Mouse (Mus musculus): ENCODE results near the gene Alox12. TPM values are rescaled to one million over a fixed set of nuclear protein-coding genes. Genes with fewer than 3 reads are reported as not detected.

Alox12 gene
- total RNA-seq, 2 experiments from 2014 or later: 1.6 to 1.9 TPM

DNA sequence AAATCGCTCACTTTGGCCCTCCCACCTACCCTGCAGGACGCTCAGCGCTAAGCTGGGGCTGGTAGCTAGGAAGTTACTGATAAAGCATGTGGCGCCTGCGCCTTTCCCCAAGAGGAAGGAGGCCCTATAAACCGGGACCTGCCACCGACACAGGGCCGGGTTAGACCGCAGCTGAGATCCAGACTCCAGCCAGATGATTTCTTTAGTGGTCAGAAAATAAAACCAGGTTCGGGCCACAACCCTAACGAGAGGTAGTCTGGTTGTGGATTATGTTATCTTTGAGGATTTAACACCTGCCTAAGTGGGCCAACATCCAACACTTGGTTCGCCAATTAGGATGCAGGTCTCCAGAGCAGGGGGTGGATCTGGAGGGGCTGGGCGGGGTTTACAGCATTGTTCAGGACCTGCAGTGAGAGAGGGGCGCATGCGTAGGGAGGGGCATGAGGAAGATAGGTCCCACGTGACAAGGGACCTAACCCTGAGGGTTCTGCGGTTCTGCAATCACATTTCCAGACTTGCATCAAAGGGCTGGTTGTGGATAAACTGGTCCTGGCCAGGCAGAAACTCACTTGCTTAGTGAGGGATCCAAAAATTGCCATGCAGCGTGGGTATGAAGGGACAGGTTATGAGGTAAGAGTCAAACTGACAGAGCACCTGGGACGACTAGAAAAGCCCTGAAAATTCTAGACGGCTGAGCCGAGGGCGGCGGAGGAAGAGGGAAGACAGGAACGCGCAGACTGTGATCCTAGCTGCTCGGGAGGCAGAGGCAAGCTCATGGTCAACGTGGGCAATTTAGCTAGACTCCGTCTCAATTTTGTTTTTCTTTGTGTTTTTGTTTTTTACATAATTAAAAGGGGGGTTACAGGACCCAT, 34.2 kb downstream of the Alox12 start, which contains the start of gene Slc16a13:
Slc16a13 (minus strand) TSS at position 334 of the 872 bp plus-strand sequence.
- DNase-seq: peak; percentile 93 to 97

- DNase-seq: no peak
Observed at GRCm38 (mm10) chr11:70220323-70220722, 34.8 kb downstream of the Alox12 start.

- no peak for DNase-seq
Observed at GRCm38 (mm10) chr11:70219873-70220272, 35.3 kb downstream of the Alox12 start.

DNA sequence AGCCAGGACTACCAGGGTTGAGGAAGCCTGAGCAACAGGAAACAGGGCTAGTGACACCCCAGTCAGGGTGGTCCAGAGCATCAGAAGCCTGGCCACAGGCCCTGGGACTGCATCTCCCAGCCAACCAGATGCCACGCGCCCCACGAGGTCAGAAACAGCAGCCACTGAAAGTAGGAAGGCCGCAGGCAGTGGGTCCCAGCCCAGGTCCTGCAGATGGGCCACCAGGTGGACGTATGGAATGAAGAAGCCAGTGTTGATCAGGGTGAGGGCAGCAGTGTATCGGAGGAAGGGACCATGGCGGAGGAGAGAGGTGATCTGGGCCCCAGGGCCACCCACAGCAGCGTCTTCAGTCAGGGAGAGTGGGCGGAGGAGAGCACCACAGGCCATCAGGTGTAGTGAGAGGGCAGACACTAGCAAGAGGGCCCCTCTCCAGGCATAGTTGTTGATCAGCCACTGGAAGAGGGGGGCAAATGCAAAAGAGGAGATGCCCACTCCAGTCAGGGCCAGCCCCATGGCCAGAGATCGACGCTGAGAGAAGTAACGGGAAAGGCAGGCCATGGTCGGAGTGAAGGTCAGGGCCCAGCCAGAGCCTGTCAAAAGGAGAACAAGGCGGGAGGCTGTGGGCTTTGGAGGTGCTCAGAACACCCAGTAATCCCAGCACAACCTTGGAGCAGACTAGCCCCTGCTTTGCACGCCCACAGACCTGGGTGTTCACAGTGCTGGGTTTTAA, 36.2 kb downstream of the Alox12 start:
- no peak for DNase-seq

DNA sequence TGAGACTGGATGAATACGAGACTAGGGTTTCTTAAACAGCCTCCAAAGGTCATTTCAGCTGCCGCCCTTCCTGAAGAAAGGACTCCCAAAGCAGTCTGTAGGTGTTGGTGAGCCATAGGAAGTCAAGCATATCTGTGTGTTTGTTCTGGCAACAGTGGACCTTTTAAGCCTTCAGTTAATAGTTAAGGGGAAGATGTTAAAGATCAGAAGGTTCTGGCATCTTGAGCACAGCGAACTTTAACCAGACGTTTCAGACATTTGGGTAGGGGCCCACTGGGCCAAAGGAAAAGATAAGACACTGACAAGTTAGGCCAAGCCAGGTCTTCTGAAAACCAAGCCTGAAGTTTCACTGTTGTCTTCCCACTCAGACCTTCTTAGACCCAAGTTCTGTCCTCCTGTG, 37.1 kb downstream of the Alox12 start:
- no peak for DNase-seq

- no peak for DNase-seq
Observed at GRCm38 (mm10) chr11:70216103-70216502, 39.0 kb downstream of the Alox12 start.

DNA sequence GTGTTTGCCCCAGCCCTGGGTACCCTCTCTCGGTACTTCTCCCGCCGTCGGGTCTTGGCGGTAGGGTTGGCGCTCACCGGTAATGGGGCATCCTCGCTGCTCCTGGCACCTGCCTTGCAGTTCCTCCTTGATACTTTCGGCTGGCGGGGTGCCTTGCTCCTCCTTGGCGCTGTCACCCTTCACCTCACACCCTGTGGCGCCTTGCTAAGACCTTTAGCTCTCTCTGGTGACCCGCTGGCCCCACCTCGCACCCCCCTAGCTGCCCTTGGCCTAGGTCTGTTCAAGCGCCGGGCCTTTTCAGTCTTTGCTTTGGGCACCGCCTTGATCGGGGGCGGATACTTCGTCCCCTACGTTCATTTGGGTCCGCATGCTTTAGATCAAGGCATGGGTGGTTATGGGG, 39.9 kb downstream of the Alox12 start:
- no peak for DNase-seq

- no peak for DNase-seq
Observed at GRCm38 (mm10) chr11:70214856-70215209, 40.3 kb downstream of the Alox12 start.

DNA sequence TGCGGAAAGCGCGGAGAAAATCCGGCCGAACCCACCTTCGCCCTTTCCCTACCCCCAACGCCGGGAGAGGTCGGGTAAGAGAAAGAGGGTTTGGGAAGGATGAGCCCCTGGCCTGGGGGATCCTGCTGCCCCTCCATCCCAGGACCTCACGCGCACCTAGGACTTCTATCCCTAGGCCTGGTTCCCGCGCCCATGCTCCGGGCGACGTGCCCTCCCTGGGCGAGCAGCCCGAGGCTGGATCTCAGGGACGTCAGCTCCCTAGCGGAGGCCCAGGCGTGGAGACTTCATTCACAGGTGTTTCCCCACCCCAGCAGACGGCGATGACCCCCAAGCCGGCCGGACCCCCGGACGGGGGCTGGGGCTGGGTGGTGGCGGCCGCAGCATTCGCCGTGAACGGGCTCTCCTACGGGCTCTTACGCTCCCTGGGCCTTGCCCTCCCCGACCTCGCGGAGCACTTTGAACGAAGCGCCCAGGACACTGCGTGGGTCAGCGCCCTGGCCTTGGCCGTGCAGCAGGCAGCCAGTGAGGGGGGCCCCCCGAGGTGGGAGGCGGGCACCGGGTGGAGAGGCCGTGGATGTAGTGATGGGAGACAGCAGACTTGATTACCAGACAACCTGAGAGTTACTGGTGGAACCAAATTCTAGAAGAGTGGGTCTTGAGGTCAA, 40.8 kb downstream of the Alox12 start:
- peak in 1 of 2 experiments; percentile 55 for DNase-seq

DNA sequence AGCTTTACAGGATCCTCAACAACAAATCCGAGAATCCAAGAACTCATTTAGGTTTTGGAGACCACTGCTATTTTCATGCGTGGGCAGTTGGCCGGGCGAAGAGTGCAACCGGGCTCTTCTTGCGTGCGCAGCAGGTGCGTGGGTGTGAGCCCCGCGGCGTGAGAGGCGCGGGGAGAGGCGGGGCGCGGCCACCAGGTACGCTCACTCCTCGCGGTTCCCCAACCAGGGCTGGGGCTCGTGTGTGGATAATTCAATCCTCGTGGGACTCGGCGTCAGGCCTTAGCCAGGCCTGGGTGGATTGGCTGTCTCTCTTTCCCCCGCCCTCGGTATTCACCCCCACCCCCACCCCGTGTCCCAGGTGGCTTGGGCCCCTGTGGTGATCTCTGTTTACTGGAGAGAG, 41.4 kb downstream of the Alox12 start:
- no peak for DNase-seq

- peak; percentile 79 to 88 for DNase-seq
Observed at GRCm38 (mm10) chr11:70212896-70213295, 42.3 kb downstream of the Alox12 start.

- DNase-seq: peak in 1 of 2 experiments; percentile 20
Observed at GRCm38 (mm10) chr11:70212423-70212822, 42.7 kb downstream of the Alox12 start, which contains the start of gene Slc16a11. Slc16a11 (plus strand) TSS chr11:70212752.

DNA sequence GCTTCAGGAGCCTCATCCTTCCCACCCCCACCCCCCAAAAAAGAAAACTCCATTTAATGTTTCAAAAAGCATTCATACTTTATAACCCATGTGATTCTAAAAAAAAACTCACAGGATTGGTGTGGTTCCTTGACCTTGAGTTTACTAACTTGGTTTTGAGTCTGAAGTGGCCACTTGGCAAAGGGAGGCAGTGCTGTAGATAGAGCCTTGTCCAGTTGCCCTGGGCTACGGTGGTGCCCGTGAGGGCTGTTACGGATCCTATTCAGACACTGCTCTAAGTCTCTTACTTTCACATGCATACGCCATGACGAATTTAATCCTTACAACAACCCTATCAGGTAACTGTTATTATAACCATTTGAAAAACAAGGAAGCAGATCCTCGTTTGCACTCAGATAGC, 43.2 kb downstream of the Alox12 start:
- DNase-seq: no peak

DNA sequence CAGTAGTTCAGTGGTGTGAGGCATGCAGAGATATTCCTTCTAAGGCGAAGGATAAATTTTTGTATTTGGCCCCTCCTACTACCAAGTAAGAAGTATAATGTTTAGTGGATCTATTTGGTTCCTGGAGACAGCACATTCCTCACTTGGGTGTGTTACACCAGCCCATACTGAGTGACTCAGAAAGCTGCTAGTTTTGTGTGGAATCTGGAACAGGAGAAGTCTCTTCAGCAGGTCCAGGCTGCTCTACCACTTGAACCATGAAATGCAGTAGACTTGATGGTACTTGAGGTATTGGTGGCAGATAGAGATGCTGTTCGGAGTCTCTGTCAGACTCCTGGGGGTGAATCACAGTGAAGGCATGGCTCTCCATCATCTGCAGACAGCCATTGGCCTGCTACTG, 44.5 kb downstream of the Alox12 start:
- no peak for DNase-seq

GRCm38 (mm10) chr11:70208778-70209388, 46.3 kb downstream of the Alox12 start:
- no peak for DNase-seq

- DNase-seq: peak in 1 of 2 experiments; percentile 52
Observed at GRCm38 (mm10) chr11:70207283-70207682, 47.9 kb downstream of the Alox12 start.

DNA sequence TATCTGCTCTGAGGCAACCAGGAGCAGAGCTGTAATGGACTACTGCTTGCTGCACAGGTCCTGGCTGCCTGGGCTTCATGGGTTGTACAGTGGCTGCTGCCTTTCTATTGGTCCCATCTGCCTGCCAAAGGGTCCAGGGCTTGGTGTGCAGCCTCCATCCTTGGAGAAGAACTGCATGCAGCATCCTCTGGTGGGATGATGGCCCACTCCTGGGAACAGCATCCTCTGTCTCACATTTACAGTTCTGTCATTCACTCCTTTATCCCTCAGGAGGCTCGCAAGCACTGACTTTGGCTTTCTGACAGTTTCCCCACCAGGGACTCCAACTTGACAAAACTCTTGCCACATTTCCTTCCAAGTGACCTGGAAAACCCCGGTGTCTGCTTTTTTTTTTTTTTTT, 48.4 kb downstream of the Alox12 start:
- DNase-seq: no peak

DNA sequence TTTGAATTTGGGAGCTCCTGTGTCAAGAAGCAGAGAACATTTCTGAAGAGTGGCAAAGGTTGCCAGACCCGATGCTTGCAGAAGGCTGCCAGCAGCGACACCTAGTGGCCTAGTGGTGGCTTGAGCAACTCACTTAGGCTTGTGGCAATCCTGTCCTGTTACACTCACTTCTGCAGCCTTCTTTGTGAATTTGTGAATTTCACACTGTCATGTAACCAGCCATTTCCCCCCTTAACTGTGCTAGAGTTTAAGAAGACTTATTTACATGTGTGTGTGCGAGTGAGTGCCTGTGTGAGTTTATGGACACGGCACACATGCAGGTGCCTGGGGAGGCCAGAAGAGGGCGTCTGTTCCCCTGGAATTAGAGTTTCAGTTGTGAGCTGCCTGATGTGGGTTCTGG, 53.5 kb downstream of the Alox12 start:
- DNase-seq: peak; percentile 80 to 91

- DNase-seq: no peak
Observed at GRCm38 (mm10) chr11:70200036-70200608, 55.0 kb downstream of the Alox12 start.

DNA sequence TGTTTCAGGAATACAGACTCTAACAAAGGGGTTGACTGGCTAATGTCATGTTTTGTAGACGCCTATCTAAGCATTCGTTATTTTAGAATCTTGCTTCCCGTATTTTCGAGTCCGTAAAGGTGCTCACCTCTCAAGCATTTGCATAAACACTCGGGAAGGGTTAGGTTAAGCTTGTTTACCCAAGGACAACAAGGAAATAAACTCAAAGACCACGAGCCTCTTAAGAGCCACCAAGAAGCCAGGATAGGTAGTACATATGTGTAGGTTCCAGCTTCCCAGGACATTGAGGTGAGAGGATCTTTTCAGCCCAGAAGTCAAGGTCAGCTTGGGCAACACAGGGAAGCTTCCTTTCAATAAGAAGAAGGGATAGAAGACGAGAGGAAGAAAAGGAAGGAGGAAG, 56.0 kb downstream of the Alox12 start:
- DNase-seq: no peak

GRCm38 (mm10) chr11:70198332-70198731, 56.8 kb downstream of the Alox12 start:
- no peak for DNase-seq
